Mouse (Mus musculus): ENCODE results near the gene 1700020A23Rik. TPM values are rescaled to one million over a fixed set of nuclear protein-coding genes. Genes with fewer than 3 reads are reported as not detected.

The 1700020A23Rik gene
- polyA plus RNA-seq, 1 experiment from 2014 or later: not detected

- no peak overlapping the region for H3K4me3 ChIP-seq
- no peak overlapping the region for H3K4me2 ChIP-seq
- no peak overlapping the region for H3K9ac ChIP-seq
- H3K27me3 ChIP-seq (replicated peaks): 0 out of 2 replicates have a peak, but pooled peaks cover 4% of the 10 kb centered on the region
- H3K9me3 ChIP-seq: no peaks in the 10 kb centered on the region; the same call in 1 of the 2 replicates
- H3K27ac ChIP-seq (replicated peaks): no peak overlapping the region
- 66% methylated on average over 2 of the region's 2 CpGs for WGBS
- ATAC-seq (ENCODE audit: extremely low read depth, insufficient number of reproducible peaks, low FRiP score, low TSS enrichment): no peak
- H3K36me3 ChIP-seq: peaks cover 25% of the 10 kb centered on the region
- H3K4me1 ChIP-seq: no peaks in the 10 kb centered on the region
Observed at GRCm38 (mm10) chr2:130388796-130389195, 16.3 kb upstream of the 1700020A23Rik start.

- H3K27ac ChIP-seq (replicated peaks): no peak overlapping the region
- WGBS: 78% methylated on average over 11 of the region's 11 CpGs
- peaks cover 34% of the 10 kb centered on the region for H3K36me3 ChIP-seq
- no peaks in the 10 kb centered on the region; the same call in 1 of the 2 replicates for H3K9me3 ChIP-seq
- no peak overlapping the region for H3K4me3 ChIP-seq
- no peak for ATAC-seq (ENCODE audit: extremely low read depth, insufficient number of reproducible peaks, low FRiP score, low TSS enrichment)
- H3K4me2 ChIP-seq: no peak overlapping the region
- H3K9ac ChIP-seq: no peak overlapping the region
- H3K4me1 ChIP-seq: no peaks in the 10 kb centered on the region
- no peaks in the 10 kb centered on the region for H3K27me3 ChIP-seq (replicated peaks)
Observed at GRCm38 (mm10) chr2:130390993-130391625, 13.9 kb upstream of the 1700020A23Rik start.

GRCm38 (mm10) chr2:130392836-130393235 lies 12.2 kb upstream of the 1700020A23Rik start:
- H3K9ac ChIP-seq: no peak overlapping the region
- no peak overlapping the region for H3K4me2 ChIP-seq
- H3K27me3 ChIP-seq (replicated peaks): peaks cover 1% of the 10 kb centered on the region
- no peak for ATAC-seq (ENCODE audit: extremely low read depth, insufficient number of reproducible peaks, low FRiP score, low TSS enrichment)
- no peaks in the 10 kb centered on the region for H3K9me3 ChIP-seq
- H3K4me3 ChIP-seq: no peak overlapping the region
- 77% methylated on average over 3 of the region's 3 CpGs for WGBS
- H3K36me3 ChIP-seq: peaks cover 34% of the 10 kb centered on the region
- no peak overlapping the region for H3K27ac ChIP-seq (replicated peaks)
- peaks cover 2% of the 10 kb centered on the region for H3K4me1 ChIP-seq

- no peak for ATAC-seq (ENCODE audit: extremely low read depth, insufficient number of reproducible peaks, low FRiP score, low TSS enrichment)
- Histone ChIP-seq H3K4me3 (no peak overlapping the region), H3K36me3 (peaks cover 25% of the 10 kb centered on the region), H3K9ac (no peak overlapping the region), H3K9me3 (no peaks in the 10 kb centered on the region), H3K4me2 (no peak overlapping the region), H3K27ac (replicated peaks) (no peak overlapping the region), H3K4me1 (peaks cover 7% of the 10 kb centered on the region), H3K27me3 (replicated peaks) (peaks cover 16% of the 10 kb centered on the region)
- 82% methylated on average over 11 of the region's 11 CpGs for WGBS
Observed at GRCm38 (mm10) chr2:130395696-130396095, 9.4 kb upstream of the 1700020A23Rik start.

- peak within 1 kb of the TSS; percentile 84 for H3K9ac ChIP-seq
- ATAC-seq (ENCODE audit: extremely low read depth, insufficient number of reproducible peaks, low FRiP score, low TSS enrichment): peak; percentile 63
- H3K27ac ChIP-seq (replicated peaks): peak within 1 kb of the TSS; percentile 26
Observed at GRCm38 (mm10) chr2:130397186-130397985, 7.7 kb upstream of the 1700020A23Rik start, which contains the start of gene Cpxm1. Gene Cpxm1 (minus strand): TSS chr2:130397574.

GRCm38 (mm10) chr2:130398091-130398490 lies 7.0 kb upstream of the 1700020A23Rik start:
- Histone ChIP-seq H3K27me3 (replicated peaks) (peaks cover 16% of the 10 kb centered on the region), H3K4me3 (peak overlapping the region; percentile 61), H3K4me2 (peak overlapping the region; percentile 83), H3K36me3 (peaks cover 16% of the 10 kb centered on the region; the same call in 1 of the 2 replicates), H3K27ac (replicated peaks) (peak overlapping the region; percentile 6; the same call in 1 of the 2 replicates), H3K9ac (peak overlapping the region; percentile 84), H3K4me1 (peaks cover 7% of the 10 kb centered on the region), H3K9me3 (no peaks in the 10 kb centered on the region)
- ATAC-seq (ENCODE audit: extremely low read depth, insufficient number of reproducible peaks, low FRiP score, low TSS enrichment): no peak
- 16% methylated on average over 8 of the region's 14 CpGs for WGBS

More at GRCm38 (mm10) chr2:130397186-130397985, 7.7 kb upstream of the 1700020A23Rik start, which contains the start of gene Cpxm1:
- under 1% methylated on average over 47 of the region's 53 CpGs for WGBS
- H3K4me2 ChIP-seq: peak within 1 kb of the TSS; percentile 83
- no peaks in the 10 kb centered on the region for H3K9me3 ChIP-seq
- H3K27me3 ChIP-seq (replicated peaks): peaks cover 16% of the 10 kb centered on the region
- H3K36me3 ChIP-seq: peaks cover 23% of the 10 kb centered on the region; the same call in 1 of the 2 replicates
- H3K4me3 ChIP-seq: peak within 1 kb of the TSS; percentile 61
- H3K4me1 ChIP-seq: peaks cover 7% of the 10 kb centered on the region

GRCm38 (mm10) chr2:130400046-130400445 lies 5.0 kb upstream of the 1700020A23Rik start:
- no peak overlapping the region for H3K4me2 ChIP-seq
- H3K4me3 ChIP-seq: no peak overlapping the region
- no peaks in the 10 kb centered on the region for H3K9me3 ChIP-seq
- 72% methylated on average over 1 of the region's 1 CpGs for WGBS
- H3K27ac ChIP-seq (replicated peaks): no peak overlapping the region
- no peak for ATAC-seq (ENCODE audit: extremely low read depth, insufficient number of reproducible peaks, low FRiP score, low TSS enrichment)
- peaks cover 16% of the 10 kb centered on the region for H3K27me3 ChIP-seq (replicated peaks)
- H3K9ac ChIP-seq: no peak overlapping the region
- no peaks in the 10 kb centered on the region; the same call in 1 of the 2 replicates for H3K36me3 ChIP-seq
- peaks cover 7% of the 10 kb centered on the region for H3K4me1 ChIP-seq

GRCm38 (mm10) chr2:130401891-130402290 lies 3.2 kb upstream of the 1700020A23Rik start:
- Histone ChIP-seq H3K4me2 (no peak overlapping the region), H3K36me3 (no peaks in the 10 kb centered on the region), H3K4me1 (peaks cover 7% of the 10 kb centered on the region), H3K27ac (replicated peaks) (no peak overlapping the region), H3K9me3 (no peaks in the 10 kb centered on the region), H3K9ac (no peak overlapping the region), H3K4me3 (no peak overlapping the region), H3K27me3 (replicated peaks) (peaks cover 16% of the 10 kb centered on the region)
- WGBS: 67% methylated on average over 4 of the region's 4 CpGs
- ATAC-seq (ENCODE audit: extremely low read depth, insufficient number of reproducible peaks, low FRiP score, low TSS enrichment): no peak

- no peak for ATAC-seq (ENCODE audit: extremely low read depth, insufficient number of reproducible peaks, low FRiP score, low TSS enrichment)
- no peak within 1 kb of the TSS for H3K27ac ChIP-seq (replicated peaks)
- no peak within 1 kb of the TSS for H3K9ac ChIP-seq
- H3K9me3 ChIP-seq: no peaks in the 10 kb centered on the region
- H3K4me2 ChIP-seq: no peak within 1 kb of the TSS
- H3K36me3 ChIP-seq: no peaks in the 10 kb centered on the region
- no peak within 1 kb of the TSS for H3K4me3 ChIP-seq
- WGBS: 55% methylated on average over 2 of the region's 2 CpGs
- H3K27me3 ChIP-seq (replicated peaks): no peaks in the 10 kb centered on the region; the same call in 1 of the 2 replicates
- peaks cover 5% of the 10 kb centered on the region; the same call in 1 of the 2 replicates for H3K4me1 ChIP-seq
Observed at GRCm38 (mm10) chr2:130406178-130406577, 1.1 kb downstream of the 1700020A23Rik start, which contains the start of gene Tmem239. Gene Tmem239 (plus strand): TSS chr2:130406478.

- WGBS: 20% methylated on average over 6 of the region's 6 CpGs
- no peaks in the 10 kb centered on the region; the same call in 1 of the 2 replicates for H3K27me3 ChIP-seq (replicated peaks)
- no peak for ATAC-seq (ENCODE audit: extremely low read depth, insufficient number of reproducible peaks, low FRiP score, low TSS enrichment)
- no peak overlapping the region for H3K4me2 ChIP-seq
- H3K36me3 ChIP-seq: no peaks in the 10 kb centered on the region
- peaks cover 5% of the 10 kb centered on the region; the same call in 1 of the 2 replicates for H3K4me1 ChIP-seq
- H3K4me3 ChIP-seq: no peak overlapping the region
- no peak overlapping the region for H3K27ac ChIP-seq (replicated peaks)
- no peaks in the 10 kb centered on the region for H3K9me3 ChIP-seq
- no peak overlapping the region for H3K9ac ChIP-seq
Observed at GRCm38 (mm10) chr2:130408194-130408593, 3.1 kb downstream of the 1700020A23Rik start.
